Mouse (Mus musculus): ENCODE measurements around the gene Ttc29. TPM values are rescaled to one million over a fixed set of nuclear protein-coding genes. Genes with fewer than 3 reads are reported as not detected.

The Ttc29 gene
- total RNA-seq, 2 experiments from 2014 or later: not detected

GRCm38 (mm10) chr8:78277411-78277810, 64.3 kb downstream of the Ttc29 start:
- ATAC-seq (replicated peaks; ENCODE audit: poor library complexity): no peak

- no peak for ATAC-seq (replicated peaks; ENCODE audit: poor library complexity)
Observed at GRCm38 (mm10) chr8:78278598-78278997, 65.5 kb downstream of the Ttc29 start.

GRCm38 (mm10) chr8:78284805-78285204, 71.7 kb downstream of the Ttc29 start:
- no peak for ATAC-seq (replicated peaks; ENCODE audit: poor library complexity)

GRCm38 (mm10) chr8:78285366-78285765, 72.3 kb downstream of the Ttc29 start:
- ATAC-seq (replicated peaks; ENCODE audit: poor library complexity): no peak

GRCm38 (mm10) chr8:78289374-78289971, 76.4 kb downstream of the Ttc29 start:
- ATAC-seq (replicated peaks; ENCODE audit: poor library complexity): peak; percentile 39; the same call in 1 of the 2 replicates

- ATAC-seq (replicated peaks; ENCODE audit: poor library complexity): no peak
Observed at GRCm38 (mm10) chr8:78290274-78290673, 77.2 kb downstream of the Ttc29 start.

- no peak for ATAC-seq (replicated peaks; ENCODE audit: poor library complexity)
Observed at GRCm38 (mm10) chr8:78295494-78295893, 82.4 kb downstream of the Ttc29 start.

GRCm38 (mm10) chr8:78303579-78303978, 90.5 kb downstream of the Ttc29 start:
- no peak for ATAC-seq (replicated peaks; ENCODE audit: poor library complexity)

GRCm38 (mm10) chr8:78306604-78307003, 93.5 kb downstream of the Ttc29 start:
- no peak for ATAC-seq (replicated peaks; ENCODE audit: poor library complexity)

- ATAC-seq (replicated peaks; ENCODE audit: poor library complexity): no peak
Observed at GRCm38 (mm10) chr8:78307131-78307530, 94.0 kb downstream of the Ttc29 start.

- ATAC-seq (replicated peaks; ENCODE audit: poor library complexity): no peak
Observed at GRCm38 (mm10) chr8:78309539-78309938, 96.4 kb downstream of the Ttc29 start.

- no peak for ATAC-seq (replicated peaks; ENCODE audit: poor library complexity)
Observed at GRCm38 (mm10) chr8:78315576-78315975, 102.5 kb downstream of the Ttc29 start.

GRCm38 (mm10) chr8:78317666-78318065, 104.6 kb downstream of the Ttc29 start:
- no peak for ATAC-seq (replicated peaks; ENCODE audit: poor library complexity)

GRCm38 (mm10) chr8:78323391-78323790, 110.3 kb downstream of the Ttc29 start:
- no peak for ATAC-seq (replicated peaks; ENCODE audit: poor library complexity)

GRCm38 (mm10) chr8:78340689-78341529, 127.8 kb downstream of the Ttc29 start:
- ATAC-seq (replicated peaks; ENCODE audit: poor library complexity): peak; percentile 92

GRCm38 (mm10) chr8:78342151-78342550, 129.1 kb downstream of the Ttc29 start:
- no peak for ATAC-seq (replicated peaks; ENCODE audit: poor library complexity)

- ATAC-seq (replicated peaks; ENCODE audit: poor library complexity): no peak
Observed at GRCm38 (mm10) chr8:78344006-78344405, 130.9 kb downstream of the Ttc29 start.

- no peak for ATAC-seq (replicated peaks; ENCODE audit: poor library complexity)
Observed at GRCm38 (mm10) chr8:78345705-78346104, 132.6 kb downstream of the Ttc29 start.

- ATAC-seq (replicated peaks; ENCODE audit: poor library complexity): no peak
Observed at GRCm38 (mm10) chr8:78346131-78346621, 133.1 kb downstream of the Ttc29 start.

- ATAC-seq (replicated peaks; ENCODE audit: poor library complexity): no peak
Observed at GRCm38 (mm10) chr8:78353902-78354301, 140.8 kb downstream of the Ttc29 start.

GRCm38 (mm10) chr8:78354801-78355200, 141.7 kb downstream of the Ttc29 start:
- no peak for ATAC-seq (replicated peaks; ENCODE audit: poor library complexity)

- ATAC-seq (replicated peaks; ENCODE audit: poor library complexity): no peak
Observed at GRCm38 (mm10) chr8:78390756-78391155, 177.7 kb downstream of the Ttc29 start.
